Mouse (Mus musculus) cerebellum, postnatal 36 days (tissue): ENCODE measurements around the gene Zbtb9.
A peak's percentile ranks its signal among the peaks of the same experiment; 100 is the strongest.
"Not testable (repeated sequence)": the region's sequence is repeated elsewhere in the genome, so short reads cannot be mapped to it uniquely, and the experiment has no call there.

ENCODE experiments used
- DNase-seq, 2 experiments: peaks; one replicate each; pipeline ENCODE4 v3.0.0; 2021 to 2022; ENCODE audit warnings: mixed read lengths in 2 of 2

Zbtb9 gene

DNA sequence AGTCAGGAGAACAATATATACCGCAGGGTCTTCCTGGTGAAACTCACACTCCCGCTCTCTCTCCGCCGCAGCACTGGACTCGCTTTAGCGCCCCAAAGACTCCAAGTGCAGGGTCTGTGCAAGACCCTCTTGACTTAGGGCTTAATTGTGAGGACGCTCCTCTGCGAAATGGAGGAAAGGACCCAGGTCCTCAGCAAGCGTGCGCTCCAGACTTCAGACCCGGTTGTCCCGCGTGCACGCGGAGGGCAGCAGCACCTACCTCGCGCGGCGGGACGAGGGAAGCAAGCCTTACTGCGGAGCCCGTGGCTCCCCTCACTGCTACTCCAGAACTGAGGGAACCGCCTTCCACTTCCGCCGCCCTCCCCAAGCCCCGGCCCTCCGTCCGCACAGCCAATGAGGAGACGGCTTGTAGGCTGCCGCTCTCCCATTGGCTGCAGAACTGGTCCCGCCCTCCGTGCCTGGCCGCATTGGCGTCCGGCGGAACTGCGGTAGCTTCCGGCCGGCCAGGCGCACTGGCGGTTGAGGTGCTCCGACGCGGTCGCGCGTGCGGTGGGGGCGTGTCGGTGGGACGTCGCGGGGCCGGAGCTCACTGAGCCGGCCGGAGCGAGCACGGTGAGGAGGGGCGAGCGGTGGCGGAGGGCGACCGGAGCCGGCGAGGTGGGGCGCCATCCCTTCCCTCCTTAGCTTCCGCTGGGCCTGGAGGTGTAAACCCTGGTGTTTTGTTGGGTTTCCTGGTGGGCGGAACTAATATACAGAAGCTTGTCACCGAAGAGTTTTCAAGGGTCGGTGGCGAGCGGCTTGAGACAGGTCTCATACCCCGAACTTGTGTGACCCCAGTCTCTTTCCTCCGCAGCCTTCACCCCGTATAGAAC lies at the start of gene Zbtb9:
Gene Zbtb9 (plus strand): TSS at position 465 of the 872 bp plus-strand sequence.
- DNase-seq, result peak; percentile 93 to 97

- DNase-seq, result not testable (repeated sequence)
These were observed 47.6 kb upstream of the Zbtb9 start for GRCm38 (mm10) chr17:26925414-26925813.

DNA sequence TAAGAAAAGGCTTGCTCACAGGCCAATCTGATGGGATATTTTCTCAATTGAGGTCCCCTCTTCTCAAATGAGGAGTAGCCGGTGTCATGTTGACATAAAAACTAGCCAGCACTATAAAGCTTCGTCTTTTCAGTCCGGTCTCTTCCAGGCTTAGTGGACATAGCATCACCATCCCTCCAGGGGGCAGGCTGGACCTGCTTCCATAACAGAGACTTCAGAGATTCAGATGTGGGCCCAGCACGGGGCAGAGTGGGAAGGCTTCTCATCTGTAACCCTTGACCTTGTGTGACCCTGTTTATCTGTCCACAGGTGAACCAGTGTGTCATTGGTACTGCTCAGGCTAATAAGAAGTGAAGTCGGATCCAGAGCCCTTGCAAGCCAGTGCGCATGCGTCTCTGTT lies 41.2 kb upstream of the Zbtb9 start:
- DNase-seq, result peak in 1 of 2 experiments; percentile 35

- peak; percentile 95 to 97 for DNase-seq
These were observed 40.0 kb upstream of the Zbtb9 start, which contains the start of gene Phf1 for GRCm38 (mm10) chr17:26932839-26933398. TSS of gene Phf1 (plus strand) at chr17:26933052.

DNA sequence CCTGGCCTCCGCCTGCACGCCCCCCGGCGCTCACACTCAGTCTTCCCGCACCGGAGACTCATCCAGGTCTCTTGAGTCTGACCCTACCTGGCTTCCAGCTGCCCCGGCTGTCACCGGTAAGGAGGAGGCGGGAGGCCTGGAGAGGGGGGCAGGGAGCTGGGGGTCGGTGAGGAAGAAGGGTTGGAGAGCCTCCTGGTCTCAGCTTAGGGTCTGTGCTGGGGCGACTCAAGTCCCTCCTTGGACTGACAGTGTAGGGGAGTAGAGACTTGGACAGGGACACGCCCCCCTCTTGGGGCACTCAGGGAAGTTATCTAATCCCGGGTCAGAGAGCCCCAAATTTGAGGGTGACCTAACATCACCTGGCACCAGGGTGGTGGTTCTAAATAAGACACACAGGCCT lies 39.5 kb upstream of the Zbtb9 start:
- no peak for DNase-seq

DNA sequence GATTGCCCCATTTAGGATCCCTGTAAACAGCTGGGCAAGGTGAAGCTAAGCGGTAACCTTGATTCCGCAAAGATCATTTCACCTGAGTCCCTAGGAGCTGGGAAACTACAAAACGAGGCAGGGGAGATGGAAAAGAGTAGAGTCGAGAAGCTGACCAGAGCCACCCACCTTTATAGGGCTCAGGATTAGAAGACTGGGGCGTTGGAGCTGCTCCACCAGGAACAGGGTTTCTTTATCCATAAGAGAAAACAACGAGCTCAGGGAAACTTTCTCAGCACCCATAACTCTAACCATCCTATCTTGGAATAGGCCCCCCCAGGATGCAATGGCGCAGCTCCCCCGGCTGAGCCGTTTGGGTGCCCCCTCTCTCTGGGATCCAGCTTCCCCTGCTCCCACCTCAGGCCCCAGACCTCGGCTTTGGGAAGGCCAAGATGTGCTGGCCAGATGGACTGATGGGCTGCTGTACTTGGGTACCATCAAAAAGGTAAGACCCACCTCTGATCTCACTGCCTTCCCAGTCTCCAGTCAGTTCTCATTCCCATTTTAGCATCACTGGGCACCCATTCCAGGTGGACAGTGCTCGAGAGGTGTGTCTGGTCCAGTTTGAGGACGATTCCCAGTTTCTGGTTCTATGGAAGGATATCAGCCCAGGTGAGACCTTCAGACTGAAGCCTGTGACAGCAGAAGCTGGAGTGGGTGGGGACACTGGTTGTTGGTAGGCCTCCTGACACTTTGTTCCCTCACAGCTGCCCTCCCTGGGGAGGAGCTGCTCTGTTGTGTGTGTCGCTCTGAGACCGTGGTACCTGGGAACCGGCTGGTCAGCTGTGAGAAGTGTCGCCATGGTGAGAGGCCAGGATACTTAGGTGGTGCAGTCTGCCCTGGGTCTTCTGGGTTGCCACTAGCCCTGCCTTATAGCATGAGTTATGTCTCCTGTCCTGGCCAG lies 38.8 kb upstream of the Zbtb9 start:
- no peak for DNase-seq

GRCm38 (mm10) chr17:26935027-26935426 lies 37.9 kb upstream of the Zbtb9 start:
- DNase-seq, result no peak

GRCm38 (mm10) chr17:26936453-26936852 lies 36.5 kb upstream of the Zbtb9 start:
- no peak for DNase-seq

GRCm38 (mm10) chr17:26936921-26937695 lies 35.9 kb upstream of the Zbtb9 start:
- DNase-seq, result peak in 1 of 2 experiments; percentile 8

GRCm38 (mm10) chr17:26937883-26938695 lies 34.9 kb upstream of the Zbtb9 start:
- no peak for DNase-seq

DNA sequence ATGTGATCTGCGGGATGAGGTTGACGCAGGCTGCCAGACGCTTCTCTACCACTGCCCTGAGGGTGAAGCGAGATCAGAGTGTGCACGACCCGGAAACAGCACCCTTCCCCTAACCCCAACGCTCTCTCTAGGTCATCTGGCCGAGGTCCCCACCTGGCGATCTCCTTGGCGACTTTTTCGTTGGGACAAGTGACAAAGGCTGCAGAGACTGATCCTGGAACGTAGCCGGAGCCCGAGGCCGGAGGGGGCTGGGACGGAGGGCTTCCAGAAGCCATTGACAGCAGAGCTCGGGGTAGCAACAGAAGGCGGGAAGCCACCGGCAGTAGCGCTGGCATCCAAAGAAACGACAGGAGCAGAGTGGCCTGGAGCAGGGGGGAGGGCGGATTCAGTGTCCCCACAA lies 34.2 kb upstream of the Zbtb9 start:
- DNase-seq, result peak in 1 of 2 experiments; percentile 38

DNA sequence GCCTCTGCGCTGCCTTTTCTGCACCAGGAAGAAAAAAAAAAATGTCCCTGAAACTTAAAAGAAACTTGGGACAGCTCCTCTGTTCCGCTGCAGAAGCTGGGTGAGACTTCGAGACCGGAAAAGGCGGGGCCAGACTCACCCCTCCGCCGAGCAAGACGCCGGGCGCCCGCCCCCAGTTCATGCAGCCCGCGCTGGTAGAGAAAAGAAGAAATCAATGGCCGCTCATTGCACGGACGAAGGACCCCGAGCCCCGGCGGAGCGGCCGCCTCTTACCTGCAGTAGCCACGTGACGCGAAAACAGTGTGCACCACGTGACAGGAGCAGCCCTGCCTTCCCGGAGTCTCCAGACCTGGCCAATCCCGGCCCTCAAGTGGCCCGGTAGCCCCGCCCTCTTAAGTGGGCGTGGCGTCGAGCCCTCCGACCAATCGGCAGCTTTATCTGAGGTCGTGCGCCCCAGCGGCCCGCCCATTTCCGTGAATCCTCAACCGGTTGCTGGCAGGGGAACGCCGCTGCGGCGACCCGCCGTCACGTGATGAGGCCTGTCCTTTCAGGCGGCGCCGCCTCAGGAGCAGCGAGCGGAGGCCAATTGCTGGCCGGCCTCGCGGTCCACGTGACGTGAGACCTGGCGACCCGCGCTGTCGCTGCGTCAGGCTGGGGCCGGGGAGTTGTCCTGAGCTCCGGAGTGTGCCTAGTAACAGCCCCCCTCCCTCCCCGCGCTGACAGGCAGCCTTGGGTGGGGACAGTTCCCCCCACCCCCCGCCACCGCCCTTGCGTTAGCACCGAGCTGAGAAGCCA lies 33.6 kb upstream of the Zbtb9 start, which contains the start of gene Cuta:
Gene Cuta (minus strand): TSS at position 392 of the 795 bp plus-strand sequence.
- DNase-seq, result peak; percentile 99 to 100

DNA sequence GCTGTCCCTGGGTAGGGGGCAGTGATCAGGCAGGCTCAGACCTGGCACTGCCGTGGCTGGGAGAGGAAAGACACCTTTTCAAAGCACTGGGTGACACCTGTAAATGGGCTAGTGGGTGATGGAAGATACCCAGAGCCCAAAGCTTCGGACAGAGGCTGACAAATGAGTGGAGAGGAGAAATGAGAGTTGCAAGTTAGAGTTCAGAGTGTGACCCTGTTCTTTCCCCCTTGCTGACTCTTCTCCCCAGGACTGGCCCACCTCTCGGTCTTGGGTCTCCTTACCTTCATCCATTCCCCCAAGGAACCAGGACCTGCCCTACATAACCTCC lies 33.0 kb upstream of the Zbtb9 start:
- DNase-seq, result no peak

DNA sequence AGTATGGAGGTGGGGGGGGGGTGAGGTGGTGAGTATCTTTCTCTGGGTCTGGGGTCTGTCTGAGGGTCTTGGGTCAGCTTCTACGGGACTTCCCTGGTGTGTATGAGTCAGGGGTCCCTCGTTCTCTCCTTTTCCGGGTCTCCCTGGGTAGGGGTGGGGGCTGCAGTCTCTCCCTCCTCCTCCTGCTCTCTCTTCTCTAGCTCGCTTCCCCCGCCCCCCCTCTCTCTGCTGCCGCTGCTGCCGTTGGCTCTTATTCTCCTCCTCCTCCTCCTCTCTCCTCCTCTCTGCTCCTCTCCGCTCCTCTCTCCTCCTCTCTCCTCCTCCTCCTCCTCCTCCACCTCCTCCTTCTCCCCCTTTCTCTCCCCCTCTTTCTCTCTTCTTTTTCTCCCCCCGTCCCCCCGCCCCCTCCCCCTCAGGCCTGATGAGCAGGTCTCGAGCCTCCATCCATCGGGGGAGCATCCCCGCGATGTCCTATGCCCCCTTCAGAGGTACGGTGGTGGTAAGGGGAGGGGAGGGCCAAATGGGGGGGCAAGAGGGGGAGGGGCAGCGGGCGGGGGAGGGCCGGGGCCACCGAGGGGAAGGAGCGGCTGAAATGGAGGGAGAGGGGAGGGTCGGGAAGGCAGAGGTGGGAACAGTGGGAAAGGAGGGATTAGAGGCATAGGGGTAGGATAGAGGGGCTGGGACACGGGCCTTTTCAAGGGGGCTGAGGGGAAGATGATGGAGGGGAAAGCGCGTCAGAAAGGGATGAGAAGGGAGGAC lies 31.8 kb upstream of the Zbtb9 start, which contains the start of gene Syngap1:
Gene Syngap1 (plus strand): TSS at position 223 of the 759 bp plus-strand sequence.
- DNase-seq, result peak; percentile 55 to 68

- no peak for DNase-seq
These were observed 31.0 kb upstream of the Zbtb9 start for GRCm38 (mm10) chr17:26941841-26942570.

DNA sequence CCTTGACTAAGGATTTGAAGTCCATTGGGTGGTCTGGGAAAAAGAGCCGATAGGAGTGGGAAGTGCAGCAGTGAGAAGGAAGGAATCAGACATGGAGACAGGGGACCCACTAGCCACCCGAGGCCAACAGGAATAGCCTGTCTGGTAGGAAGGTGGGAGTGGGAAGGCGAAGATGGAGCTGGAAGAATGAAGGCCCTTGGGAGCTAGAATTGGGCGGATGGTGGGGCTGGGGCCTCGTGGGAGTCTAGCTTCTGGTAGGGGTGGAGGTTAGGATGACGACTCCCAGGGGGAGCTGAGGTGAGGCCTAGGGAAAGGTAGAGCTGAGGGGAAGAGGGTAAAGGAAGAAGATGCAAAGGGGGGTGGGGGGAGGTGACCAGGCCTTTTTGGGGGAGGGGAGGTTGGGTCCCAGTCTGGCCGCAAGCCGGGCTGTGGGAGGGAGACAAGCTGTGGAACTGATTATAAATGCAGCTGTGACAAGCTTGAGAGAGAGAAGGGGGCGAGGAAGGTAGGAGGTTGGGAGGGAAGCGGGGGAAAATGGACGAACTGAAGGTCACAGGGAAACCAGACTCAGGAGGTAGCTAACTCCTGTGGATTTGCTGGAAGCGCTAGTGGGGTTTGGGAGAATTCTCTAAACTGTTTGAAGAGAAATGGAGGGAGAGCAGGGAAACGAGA lies 27.0 kb upstream of the Zbtb9 start:
- no peak for DNase-seq

GRCm38 (mm10) chr17:26946567-26946966 lies 26.4 kb upstream of the Zbtb9 start:
- peak; percentile 81 to 88 for DNase-seq
